Mouse (Mus musculus): ENCODE measurements around the gene Wdr78. TPM values are rescaled to one million over a fixed set of nuclear protein-coding genes. Genes with fewer than 3 reads are reported as not detected.

Wdr78 gene
- polyA plus RNA-seq, 1 experiment from 2014 or later, result 2.0 TPM

DNA sequence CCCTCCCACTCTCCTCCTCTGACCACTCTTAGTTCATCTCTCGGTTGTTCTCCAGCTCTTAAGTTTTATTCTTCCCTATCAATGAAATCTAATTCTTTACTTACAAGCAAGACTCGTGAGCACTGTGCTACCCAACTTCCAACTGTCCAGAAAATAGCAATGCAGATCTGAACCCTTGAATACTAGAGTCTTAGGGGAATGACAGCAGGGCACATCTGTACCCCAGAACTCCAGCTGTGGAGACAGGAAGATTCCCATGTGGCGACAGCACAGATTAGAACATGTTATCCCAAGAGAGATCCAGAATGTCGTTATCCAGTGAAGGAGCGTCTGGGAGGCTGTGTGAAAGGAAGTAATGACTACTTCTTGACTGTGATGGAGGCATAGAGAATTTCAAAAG lies 108.1 kb downstream of the Wdr78 start:
- Histone ChIP-seq H3K9ac (ENCODE audit: low read length) (no peak overlapping the region), H3K4me1 (replicated peaks; ENCODE audit: control insufficient read depth, insufficient read depth, low read length) (peaks cover 5% of the 10 kb centered on the region; the same call in 1 of the 2 replicates), H3K9me3 (ENCODE audit: control insufficient read depth, low read length) (no peaks in the 10 kb centered on the region), H3K4me2 (ENCODE audit: low read length) (no peak overlapping the region), H3K27me3 (replicated peaks; ENCODE audit: control insufficient read depth, insufficient read depth, low read length) (no peaks in the 10 kb centered on the region), H3K4me3 (ENCODE audit: low read depth, low read length) (no peak overlapping the region), H3K36me3 (ENCODE audit: control insufficient read depth, insufficient read depth, low read length) (no peaks in the 10 kb centered on the region), H3K27ac (ENCODE audit: low read depth) (no peak overlapping the region)
- ATAC-seq (replicated peaks; ENCODE audit: low FRiP score, low TSS enrichment, low read depth) (no peak), DNase-seq (ENCODE audit: low spot score) (no peak)
- 73% methylated on average over 5 of the region's 5 CpGs for WGBS

- no peak overlapping the region for H3K27ac ChIP-seq (ENCODE audit: low read depth)
- no peak overlapping the region for H3K9ac ChIP-seq (ENCODE audit: low read length)
- 60% methylated on average over 15 of the region's 15 CpGs for WGBS
- peaks cover 5% of the 10 kb centered on the region; the same call in 1 of the 2 replicates for H3K4me1 ChIP-seq (replicated peaks; ENCODE audit: control insufficient read depth, insufficient read depth, low read length)
- no peak overlapping the region for H3K4me3 ChIP-seq (ENCODE audit: low read depth, low read length)
- H3K27me3 ChIP-seq (replicated peaks; ENCODE audit: control insufficient read depth, insufficient read depth, low read length), result no peaks in the 10 kb centered on the region
- no peak for DNase-seq (ENCODE audit: low spot score)
- no peaks in the 10 kb centered on the region for H3K36me3 ChIP-seq (ENCODE audit: control insufficient read depth, insufficient read depth, low read length)
- no peaks in the 10 kb centered on the region for H3K9me3 ChIP-seq (ENCODE audit: control insufficient read depth, low read length)
- no peak overlapping the region for H3K4me2 ChIP-seq (ENCODE audit: low read length)
- no peak for ATAC-seq (replicated peaks; ENCODE audit: low FRiP score, low TSS enrichment, low read depth)
Measured at GRCm38 (mm10) chr4:103005190-103005945, 109.0 kb downstream of the Wdr78 start.

- 86% methylated on average over 4 of the region's 4 CpGs for WGBS
- Histone ChIP-seq H3K27me3 (replicated peaks; ENCODE audit: control insufficient read depth, insufficient read depth, low read length) (no peaks in the 10 kb centered on the region), H3K9me3 (ENCODE audit: control insufficient read depth, low read length) (no peaks in the 10 kb centered on the region), H3K9ac (ENCODE audit: low read length) (no peak overlapping the region), H3K4me1 (replicated peaks; ENCODE audit: control insufficient read depth, insufficient read depth, low read length) (peaks cover 5% of the 10 kb centered on the region; the same call in 1 of the 2 replicates), H3K27ac (ENCODE audit: low read depth) (no peak overlapping the region), H3K4me2 (ENCODE audit: low read length) (no peak overlapping the region), H3K36me3 (ENCODE audit: control insufficient read depth, insufficient read depth, low read length) (no peaks in the 10 kb centered on the region), H3K4me3 (ENCODE audit: low read depth, low read length) (no peak overlapping the region)
- ATAC-seq (replicated peaks; ENCODE audit: low FRiP score, low TSS enrichment, low read depth), result no peak
- DNase-seq (ENCODE audit: low spot score), result no peak
Measured at GRCm38 (mm10) chr4:103004681-103005080, 109.7 kb downstream of the Wdr78 start.

DNA sequence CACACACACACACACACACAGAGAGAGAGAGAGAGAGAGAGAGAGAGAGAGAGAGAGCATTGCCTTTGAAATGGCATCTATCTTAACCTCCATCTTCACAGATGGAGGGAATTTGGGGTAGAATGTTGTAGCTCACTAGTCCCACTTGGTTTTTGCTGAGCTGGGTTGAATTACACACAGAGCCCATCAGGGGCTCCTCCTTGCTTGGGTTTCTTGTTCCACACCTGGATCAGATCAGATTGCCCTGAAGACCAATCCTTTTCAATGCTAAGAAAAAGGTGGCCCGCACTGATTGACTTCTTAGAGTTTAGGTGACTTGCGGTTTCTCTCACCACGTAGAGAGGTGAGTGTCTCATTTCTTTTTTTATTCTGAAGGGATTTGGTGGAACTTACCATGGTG lies 122.7 kb downstream of the Wdr78 start:
- DNase-seq (ENCODE audit: low spot score), result no peak

GRCm38 (mm10) chr4:102990595-102991340 lies 123.6 kb downstream of the Wdr78 start:
- Histone ChIP-seq H3K36me3 (ENCODE audit: control insufficient read depth, insufficient read depth, low read length) (no peaks in the 10 kb centered on the region), H3K27ac (ENCODE audit: low read depth) (no peak overlapping the region), H3K9me3 (ENCODE audit: control insufficient read depth, low read length) (no peaks in the 10 kb centered on the region), H3K9ac (ENCODE audit: low read length) (no peak overlapping the region), H3K27me3 (replicated peaks; ENCODE audit: control insufficient read depth, insufficient read depth, low read length) (no peaks in the 10 kb centered on the region), H3K4me1 (replicated peaks; ENCODE audit: control insufficient read depth, insufficient read depth, low read length) (no peaks in the 10 kb centered on the region), H3K4me3 (ENCODE audit: low read depth, low read length) (no peak overlapping the region), H3K4me2 (ENCODE audit: low read length) (no peak overlapping the region)
- ATAC-seq (replicated peaks; ENCODE audit: low FRiP score, low TSS enrichment, low read depth) (no peak), DNase-seq (ENCODE audit: low spot score) (peak; percentile 10)
- WGBS, result 83% methylated on average over 11 of the region's 11 CpGs

More for the DNA sequence above, 122.7 kb downstream of the Wdr78 start:
- no peak overlapping the region for H3K27ac ChIP-seq (ENCODE audit: low read depth)
- H3K4me2 ChIP-seq (ENCODE audit: low read length), result no peak overlapping the region
- 91% methylated on average over 3 of the region's 3 CpGs for WGBS
- no peak overlapping the region for H3K4me3 ChIP-seq (ENCODE audit: low read depth, low read length)
- H3K9ac ChIP-seq (ENCODE audit: low read length), result no peak overlapping the region
- no peak for ATAC-seq (replicated peaks; ENCODE audit: low FRiP score, low TSS enrichment, low read depth)
- H3K27me3 ChIP-seq (replicated peaks; ENCODE audit: control insufficient read depth, insufficient read depth, low read length), result no peaks in the 10 kb centered on the region
- H3K4me1 ChIP-seq (replicated peaks; ENCODE audit: control insufficient read depth, insufficient read depth, low read length), result no peaks in the 10 kb centered on the region
- H3K36me3 ChIP-seq (ENCODE audit: control insufficient read depth, insufficient read depth, low read length), result no peaks in the 10 kb centered on the region
- H3K9me3 ChIP-seq (ENCODE audit: control insufficient read depth, low read length), result no peaks in the 10 kb centered on the region

GRCm38 (mm10) chr4:102990016-102990415 lies 124.3 kb downstream of the Wdr78 start:
- Histone ChIP-seq H3K27ac (ENCODE audit: low read depth) (no peak overlapping the region), H3K4me1 (replicated peaks; ENCODE audit: control insufficient read depth, insufficient read depth, low read length) (no peaks in the 10 kb centered on the region), H3K4me3 (ENCODE audit: low read depth, low read length) (no peak overlapping the region), H3K36me3 (ENCODE audit: control insufficient read depth, insufficient read depth, low read length) (no peaks in the 10 kb centered on the region), H3K27me3 (replicated peaks; ENCODE audit: control insufficient read depth, insufficient read depth, low read length) (no peaks in the 10 kb centered on the region), H3K4me2 (ENCODE audit: low read length) (no peak overlapping the region), H3K9me3 (ENCODE audit: control insufficient read depth, low read length) (no peaks in the 10 kb centered on the region), H3K9ac (ENCODE audit: low read length) (no peak overlapping the region)
- DNase-seq (ENCODE audit: low spot score) (no peak), ATAC-seq (replicated peaks; ENCODE audit: low FRiP score, low TSS enrichment, low read depth) (no peak)
- 79% methylated on average over 4 of the region's 4 CpGs for WGBS

GRCm38 (mm10) chr4:102989391-102989790 lies 125.0 kb downstream of the Wdr78 start:
- no peaks in the 10 kb centered on the region for H3K36me3 ChIP-seq (ENCODE audit: control insufficient read depth, insufficient read depth, low read length)
- no peaks in the 10 kb centered on the region for H3K4me1 ChIP-seq (replicated peaks; ENCODE audit: control insufficient read depth, insufficient read depth, low read length)
- no peak for ATAC-seq (replicated peaks; ENCODE audit: low FRiP score, low TSS enrichment, low read depth)

DNA sequence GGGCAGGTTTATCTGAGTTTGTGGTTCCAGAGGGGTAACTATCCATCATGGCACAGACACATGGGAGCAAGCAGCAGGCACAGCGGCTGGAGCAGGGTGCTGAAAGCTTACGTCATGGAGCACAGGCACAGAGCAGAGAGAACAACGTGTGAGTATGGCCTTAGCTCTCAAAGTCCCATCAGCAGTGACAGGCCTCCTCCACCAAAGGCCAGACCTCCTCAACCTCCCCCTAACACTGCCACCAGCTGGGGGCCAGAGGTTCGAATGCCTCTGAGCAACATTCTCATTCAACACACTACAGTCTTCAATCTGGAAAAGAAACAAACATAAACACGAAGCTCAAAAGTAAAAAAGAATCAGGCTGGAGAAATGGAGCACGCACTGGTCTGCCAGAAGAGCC lies 125.8 kb downstream of the Wdr78 start:
- DNase-seq (ENCODE audit: low spot score) (peak; percentile 44), ATAC-seq (replicated peaks; ENCODE audit: low FRiP score, low TSS enrichment, low read depth) (no peak)
- no peaks in the 10 kb centered on the region for H3K9me3 ChIP-seq (ENCODE audit: control insufficient read depth, low read length)
- no peaks in the 10 kb centered on the region for H3K4me1 ChIP-seq (replicated peaks; ENCODE audit: control insufficient read depth, insufficient read depth, low read length)
- no peak overlapping the region for H3K27ac ChIP-seq (ENCODE audit: low read depth)
- WGBS, result 74% methylated on average over 6 of the region's 6 CpGs
- no peaks in the 10 kb centered on the region for H3K36me3 ChIP-seq (ENCODE audit: control insufficient read depth, insufficient read depth, low read length)
- H3K27me3 ChIP-seq (replicated peaks; ENCODE audit: control insufficient read depth, insufficient read depth, low read length), result no peaks in the 10 kb centered on the region
- no peak overlapping the region for H3K4me3 ChIP-seq (ENCODE audit: low read depth, low read length)
- H3K4me2 ChIP-seq (ENCODE audit: low read length), result no peak overlapping the region
- no peak overlapping the region for H3K9ac ChIP-seq (ENCODE audit: low read length)

More at GRCm38 (mm10) chr4:102989391-102989790, 125.0 kb downstream of the Wdr78 start:
- no peaks in the 10 kb centered on the region for H3K9me3 ChIP-seq (ENCODE audit: control insufficient read depth, low read length)
- no peak overlapping the region for H3K4me2 ChIP-seq (ENCODE audit: low read length)
- peak; percentile 27 for DNase-seq (ENCODE audit: low spot score)
- no peaks in the 10 kb centered on the region for H3K27me3 ChIP-seq (replicated peaks; ENCODE audit: control insufficient read depth, insufficient read depth, low read length)
- no peak overlapping the region for H3K4me3 ChIP-seq (ENCODE audit: low read depth, low read length)
- 78% methylated on average over 5 of the region's 5 CpGs for WGBS
- no peak overlapping the region for H3K27ac ChIP-seq (ENCODE audit: low read depth)
- H3K9ac ChIP-seq (ENCODE audit: low read length), result no peak overlapping the region
